ENCODE assay signal across 15 mouse cellular contexts in genomic region chr8:87894287-87894686, GRCm38 (mm10).
DNase-seq lines count a peak whose midpoint lies in the region; ATAC-seq and TF ChIP-seq lines count a peak whose summit lies in the region.
"Had no signal": no experiment of that assay in that cellular context is flagged by ENCODE, and none has a peak within 500 bp of the region (broad histone marks: within the 10 kb centered on the region; RNA-seq: fewer than 3 reads in every experiment).

No protein-coding gene starts in this region.

- TF ChIP-seq POLR2A in testis, adult 2 months (IDR thresholded peaks at IDR 0.05; ENCODE audit: control insufficient read depth, low read depth, low read length), result no peak

- H3K27ac ChIP-seq in hindbrain, embryonic 11.5 days (ENCODE audit: low read depth, low read length), result peak overlapping the region; percentile 11; the same call in 1 of the 2 replicates
- H3K27ac ChIP-seq in hindbrain, embryonic 14.5 days, result no peak overlapping the region
- peak overlapping the region; percentile 84 for H3K27ac ChIP-seq in testis, adult 2 months (ENCODE audit: control insufficient read depth, insufficient read depth, low read depth, low read length)
- H3K27ac ChIP-seq in limb, embryonic 13.5 days, result 0 out of 2 replicates have a peak overlapping the region, but pooled peaks have one; percentile 75
- H3K27ac ChIP-seq: heart, adult 2 months; kidney, postnatal 0 days; macrophage had no signal

- DNase-seq in hindbrain, embryonic 11.5 days (ENCODE audit: low spot score), result no peak
- DNase-seq in hindbrain, embryonic 14.5 days (ENCODE audit: low spot score), result no peak
- DNase-seq in testis, postnatal 10 days (ENCODE audit: low spot score), result no peak
- no peak for DNase-seq in left cerebral cortex, postnatal 4 days
- DNase-seq in layer of hippocampus, adult 8-10 months (ENCODE audit: low spot score in 2 of 2), result no peak
- DNase-seq: heart, adult 2 months; heart, postnatal 10 days had no signal

- no peak overlapping the region for H3K4me2 ChIP-seq in hindbrain, embryonic 11.5 days (replicated peaks; ENCODE audit: low read depth, low read length)
- H3K4me2 ChIP-seq in hindbrain, embryonic 14.5 days (replicated peaks), result no peak overlapping the region
- peak overlapping the region; percentile 37 for H3K4me2 ChIP-seq in limb, embryonic 13.5 days (replicated peaks)
- H3K4me2 ChIP-seq: embryonic facial prominence, embryonic 12.5 days; forebrain, embryonic 12.5 days; limb, embryonic 15.5 days; neural tube, embryonic 15.5 days had no signal

- H3K27me3 ChIP-seq in hindbrain, embryonic 11.5 days (ENCODE audit: control insufficient read depth, insufficient read depth, low read length), result no peaks in the 10 kb centered on the region
- H3K27me3 ChIP-seq in hindbrain, embryonic 14.5 days (ENCODE audit: control insufficient read depth, insufficient read depth, low read length), result no peaks in the 10 kb centered on the region
- no peaks in the 10 kb centered on the region for H3K27me3 ChIP-seq in testis, adult 2 months (ENCODE audit: control insufficient read depth, insufficient read depth, low read length)
- no peaks in the 10 kb centered on the region for H3K27me3 ChIP-seq in limb, embryonic 13.5 days
- H3K27me3 ChIP-seq: embryonic facial prominence, embryonic 12.5 days; forebrain, embryonic 12.5 days; limb, embryonic 15.5 days; neural tube, embryonic 15.5 days had no signal

- 48% methylated on average over 8 of the region's 8 CpGs for WGBS in hindbrain, embryonic 11.5 days
- 61% methylated on average over 8 of the region's 8 CpGs for WGBS in hindbrain, embryonic 14.5 days
- 60% methylated on average over 8 of the region's 8 CpGs for WGBS in limb, embryonic 13.5 days

- intact Hi-C loops in left cerebral cortex, postnatal 4 days (cut with DNase I), result no loop called here

- no peak for TF ChIP-seq CTCF in testis, adult 2 months (IDR thresholded peaks at IDR 0.05; ENCODE audit: control insufficient read depth, insufficient read depth, insufficient replicate concordance, low read depth, low read length)

- H3K9me3 ChIP-seq in hindbrain, embryonic 11.5 days (ENCODE audit: control insufficient read depth, low read length), result no peaks in the 10 kb centered on the region
- H3K9me3 ChIP-seq in hindbrain, embryonic 14.5 days (ENCODE audit: control insufficient read depth, low read length), result no peaks in the 10 kb centered on the region
- H3K9me3 ChIP-seq in limb, embryonic 13.5 days, result no peaks in the 10 kb centered on the region
- H3K9me3 ChIP-seq: embryonic facial prominence, embryonic 12.5 days; forebrain, embryonic 12.5 days; limb, embryonic 15.5 days; neural tube, embryonic 15.5 days had no signal

- no peak for ATAC-seq in hindbrain, embryonic 11.5 days (ENCODE audit: low FRiP score)
- no peak for ATAC-seq in hindbrain, embryonic 14.5 days (ENCODE audit: low FRiP score)
- no peak for ATAC-seq in limb, embryonic 13.5 days (ENCODE audit: low FRiP score, low read depth)

- H3K4me1 ChIP-seq in hindbrain, embryonic 11.5 days (replicated peaks; ENCODE audit: control insufficient read depth, insufficient read depth, low read length), result peaks cover 30% of the 10 kb centered on the region
- peaks cover 53% of the 10 kb centered on the region for H3K4me1 ChIP-seq in hindbrain, embryonic 14.5 days (replicated peaks; ENCODE audit: control insufficient read depth, insufficient read depth, low read length)
- peaks cover 5% of the 10 kb centered on the region for H3K4me1 ChIP-seq in testis, adult 2 months (ENCODE audit: control insufficient read depth, insufficient read depth, low read length)
- H3K4me1 ChIP-seq in limb, embryonic 13.5 days, result peaks cover 99% of the 10 kb centered on the region

- H3K4me3 ChIP-seq in hindbrain, embryonic 11.5 days (ENCODE audit: low read depth, low read length), result no peak overlapping the region
- H3K4me3 ChIP-seq in hindbrain, embryonic 14.5 days (replicated peaks; ENCODE audit: low read length), result no peak overlapping the region
- no peak overlapping the region for H3K4me3 ChIP-seq in testis, adult 2 months (ENCODE audit: control insufficient read depth, low read depth, low read length)
- H3K4me3 ChIP-seq in limb, embryonic 13.5 days, result no peak overlapping the region
- H3K4me3 ChIP-seq: embryonic facial prominence, embryonic 12.5 days; forebrain, embryonic 12.5 days; heart, adult 2 months; limb, embryonic 15.5 days; neural tube, embryonic 15.5 days had no signal

- no peak overlapping the region for H3K9ac ChIP-seq in hindbrain, embryonic 11.5 days (ENCODE audit: low read depth, low read length)
- H3K9ac ChIP-seq in hindbrain, embryonic 14.5 days, result no peak overlapping the region
- no peak overlapping the region for H3K9ac ChIP-seq in limb, embryonic 13.5 days
- H3K9ac ChIP-seq: embryonic facial prominence, embryonic 12.5 days; forebrain, embryonic 12.5 days; limb, embryonic 15.5 days; neural tube, embryonic 15.5 days had no signal

- no peaks in the 10 kb centered on the region for H3K36me3 ChIP-seq in hindbrain, embryonic 11.5 days (ENCODE audit: control insufficient read depth, insufficient read depth, low read length)
- H3K36me3 ChIP-seq in hindbrain, embryonic 14.5 days (replicated peaks; ENCODE audit: control insufficient read depth, insufficient read depth), result no peaks in the 10 kb centered on the region
- H3K36me3 ChIP-seq in testis, adult 2 months (ENCODE audit: control insufficient read depth, insufficient read depth, low read length), result no peaks in the 10 kb centered on the region
- no peaks in the 10 kb centered on the region for H3K36me3 ChIP-seq in limb, embryonic 13.5 days
- H3K36me3 ChIP-seq: embryonic facial prominence, embryonic 12.5 days; forebrain, embryonic 12.5 days; limb, embryonic 15.5 days; neural tube, embryonic 15.5 days had no signal
